In genomic region chr1:126917872-126918271, GRCm38 (mm10) we compare ENCODE assay signal across 15 mouse cellular contexts.
DNase-seq lines count a peak whose midpoint lies in the region; ATAC-seq lines count a peak whose summit lies in the region.
"Had no signal": no experiment of that assay in that cellular context is flagged by ENCODE, and none has a peak within 500 bp of the region (broad histone marks: within the 10 kb centered on the region; RNA-seq: fewer than 3 reads in every experiment).

No protein-coding gene starts in this region.

- H3K9me3 ChIP-seq in hindbrain, embryonic 10.5 days: no peaks in the 10 kb centered on the region
- H3K9me3 ChIP-seq in hindbrain, embryonic 11.5 days (ENCODE audit: control insufficient read depth, low read length): no peaks in the 10 kb centered on the region
- H3K9me3 ChIP-seq in midbrain, embryonic 10.5 days (replicated peaks): no peaks in the 10 kb centered on the region
- H3K9me3 ChIP-seq in midbrain, embryonic 11.5 days (ENCODE audit: control insufficient read depth, low read length): no peaks in the 10 kb centered on the region
- no peaks in the 10 kb centered on the region for H3K9me3 ChIP-seq in hindbrain, embryonic 14.5 days (ENCODE audit: control insufficient read depth, low read length)
- H3K9me3 ChIP-seq in stomach, embryonic 16.5 days (replicated peaks; ENCODE audit: control insufficient read depth, low read length): no peaks in the 10 kb centered on the region
- H3K9me3 ChIP-seq: heart, embryonic 12.5 days; limb, embryonic 12.5 days had no signal

- no peak for DNase-seq in hindbrain, embryonic 10.5 days (ENCODE audit: low spot score)
- DNase-seq in hindbrain, embryonic 11.5 days (ENCODE audit: low spot score): no peak
- DNase-seq in midbrain, embryonic 10.5 days (ENCODE audit: low spot score): no peak
- DNase-seq in midbrain, embryonic 11.5 days (ENCODE audit: low spot score, missing footprints): no peak
- DNase-seq in hindbrain, embryonic 14.5 days (ENCODE audit: low spot score): no peak
- DNase-seq in T-cell, adult 2 months (ENCODE audit: low spot score): no peak
- no peak for DNase-seq in adrenal gland, adult 18-20 months (ENCODE audit: low spot score in 2 of 2)
- DNase-seq: adrenal gland, postnatal 10 days; heart, postnatal 36 days; kidney, adult 11 months; right cerebral cortex, postnatal 4 days; thymus, postnatal 14 days had no signal

- H3K9ac ChIP-seq in hindbrain, embryonic 11.5 days (ENCODE audit: low read depth, low read length): no peak overlapping the region
- H3K9ac ChIP-seq in midbrain, embryonic 11.5 days (ENCODE audit: low read length): no peak overlapping the region
- H3K9ac ChIP-seq in hindbrain, embryonic 14.5 days: no peak overlapping the region
- H3K9ac ChIP-seq in stomach, embryonic 16.5 days (ENCODE audit: low read length): no peak overlapping the region
- H3K9ac ChIP-seq: heart, embryonic 12.5 days; limb, embryonic 12.5 days had no signal

- WGBS in hindbrain, embryonic 10.5 days: 37% methylated on average over 6 of the region's 6 CpGs
- 43% methylated on average over 6 of the region's 6 CpGs for WGBS in hindbrain, embryonic 11.5 days
- 58% methylated on average over 6 of the region's 6 CpGs for WGBS in midbrain, embryonic 10.5 days
- WGBS in midbrain, embryonic 11.5 days: 50% methylated on average over 6 of the region's 6 CpGs
- 27% methylated on average over 6 of the region's 6 CpGs for WGBS in hindbrain, embryonic 14.5 days
- 32% methylated on average over 6 of the region's 6 CpGs for WGBS in stomach, embryonic 16.5 days

- H3K4me3 ChIP-seq in hindbrain, embryonic 10.5 days: no peak overlapping the region
- H3K4me3 ChIP-seq in hindbrain, embryonic 11.5 days (ENCODE audit: low read depth, low read length): no peak overlapping the region
- no peak overlapping the region for H3K4me3 ChIP-seq in midbrain, embryonic 10.5 days
- H3K4me3 ChIP-seq in midbrain, embryonic 11.5 days (ENCODE audit: low read depth, low read length): no peak overlapping the region
- H3K4me3 ChIP-seq in hindbrain, embryonic 14.5 days (replicated peaks; ENCODE audit: low read length): no peak overlapping the region
- no peak overlapping the region for H3K4me3 ChIP-seq in stomach, embryonic 16.5 days (replicated peaks; ENCODE audit: low read length)
- H3K4me3 ChIP-seq: heart, embryonic 12.5 days; limb, embryonic 12.5 days had no signal

- peaks cover 42% of the 10 kb centered on the region for H3K4me1 ChIP-seq in hindbrain, embryonic 10.5 days (replicated peaks)
- H3K4me1 ChIP-seq in hindbrain, embryonic 11.5 days (replicated peaks; ENCODE audit: control insufficient read depth, insufficient read depth, low read length): no peaks in the 10 kb centered on the region
- H3K4me1 ChIP-seq in midbrain, embryonic 10.5 days: peaks cover 41% of the 10 kb centered on the region
- no peaks in the 10 kb centered on the region for H3K4me1 ChIP-seq in midbrain, embryonic 11.5 days (ENCODE audit: control insufficient read depth, insufficient read depth, low read length)
- H3K4me1 ChIP-seq in hindbrain, embryonic 14.5 days (replicated peaks; ENCODE audit: control insufficient read depth, insufficient read depth, low read length): no peaks in the 10 kb centered on the region
- no peaks in the 10 kb centered on the region for H3K4me1 ChIP-seq in stomach, embryonic 16.5 days (ENCODE audit: control insufficient read depth, insufficient read depth, low read length)
- H3K4me1 ChIP-seq: heart, embryonic 12.5 days; limb, embryonic 12.5 days had no signal

- H3K27ac ChIP-seq in hindbrain, embryonic 10.5 days: peak overlapping the region; percentile 67
- H3K27ac ChIP-seq in hindbrain, embryonic 11.5 days (ENCODE audit: low read depth, low read length): no peak overlapping the region
- H3K27ac ChIP-seq in midbrain, embryonic 10.5 days (replicated peaks): peak overlapping the region; percentile 39
- no peak overlapping the region for H3K27ac ChIP-seq in midbrain, embryonic 11.5 days (ENCODE audit: low read depth, low read length)
- H3K27ac ChIP-seq in hindbrain, embryonic 14.5 days: no peak overlapping the region
- peak overlapping the region; percentile 31; the same call in 1 of the 2 replicates for H3K27ac ChIP-seq in stomach, embryonic 16.5 days (ENCODE audit: low read length)
- H3K27ac ChIP-seq: limb, embryonic 12.5 days had no signal

- H3K4me2 ChIP-seq in hindbrain, embryonic 11.5 days (replicated peaks; ENCODE audit: low read depth, low read length): no peak overlapping the region
- no peak overlapping the region for H3K4me2 ChIP-seq in midbrain, embryonic 11.5 days
- H3K4me2 ChIP-seq in hindbrain, embryonic 14.5 days (replicated peaks): no peak overlapping the region
- no peak overlapping the region for H3K4me2 ChIP-seq in stomach, embryonic 16.5 days (ENCODE audit: low read depth, low read length)
- H3K4me2 ChIP-seq: heart, embryonic 12.5 days; limb, embryonic 12.5 days had no signal

- H3K36me3 ChIP-seq in hindbrain, embryonic 10.5 days: no peaks in the 10 kb centered on the region
- no peaks in the 10 kb centered on the region for H3K36me3 ChIP-seq in hindbrain, embryonic 11.5 days (ENCODE audit: control insufficient read depth, insufficient read depth, low read length)
- H3K36me3 ChIP-seq in midbrain, embryonic 10.5 days: no peaks in the 10 kb centered on the region
- H3K36me3 ChIP-seq in midbrain, embryonic 11.5 days (ENCODE audit: control insufficient read depth, insufficient read depth, low read length): no peaks in the 10 kb centered on the region
- H3K36me3 ChIP-seq in hindbrain, embryonic 14.5 days (replicated peaks; ENCODE audit: control insufficient read depth, insufficient read depth): no peaks in the 10 kb centered on the region
- no peaks in the 10 kb centered on the region for H3K36me3 ChIP-seq in stomach, embryonic 16.5 days (ENCODE audit: control insufficient read depth, insufficient read depth, low read length)
- H3K36me3 ChIP-seq: heart, embryonic 12.5 days; limb, embryonic 12.5 days had no signal

- no peaks in the 10 kb centered on the region for H3K27me3 ChIP-seq in hindbrain, embryonic 10.5 days (ENCODE audit: insufficient read depth, poor library complexity, severe bottlenecking)
- no peaks in the 10 kb centered on the region for H3K27me3 ChIP-seq in hindbrain, embryonic 11.5 days (ENCODE audit: control insufficient read depth, insufficient read depth, low read length)
- no peaks in the 10 kb centered on the region for H3K27me3 ChIP-seq in midbrain, embryonic 10.5 days (ENCODE audit: low read depth, poor library complexity, severe bottlenecking)
- H3K27me3 ChIP-seq in midbrain, embryonic 11.5 days (ENCODE audit: control insufficient read depth, insufficient read depth, low read length): no peaks in the 10 kb centered on the region
- H3K27me3 ChIP-seq in hindbrain, embryonic 14.5 days (ENCODE audit: control insufficient read depth, insufficient read depth, low read length): 0 out of 2 replicates have a peak, but pooled peaks cover 3% of the 10 kb centered on the region
- no peaks in the 10 kb centered on the region for H3K27me3 ChIP-seq in stomach, embryonic 16.5 days (ENCODE audit: control insufficient read depth, insufficient read depth, low read length)
- H3K27me3 ChIP-seq: heart, embryonic 12.5 days; limb, embryonic 12.5 days had no signal

- ATAC-seq in hindbrain, embryonic 11.5 days (ENCODE audit: low FRiP score): no peak
- ATAC-seq in midbrain, embryonic 11.5 days (ENCODE audit: low FRiP score): no peak
- ATAC-seq in hindbrain, embryonic 14.5 days (ENCODE audit: low FRiP score): peak; percentile 29; the same call in 1 of the 2 replicates
- peak; percentile 50; the same call in 1 of the 2 replicates for ATAC-seq in stomach, embryonic 16.5 days (ENCODE audit: insufficient read depth, low FRiP score)

Comparison
In these comparisons a context has a peak if more than half of its experiments do, and no peak if none do; other contexts are left out.
1. H3K27ac ChIP-seq: peak in hindbrain, embryonic 10.5 days (single experiment), midbrain, embryonic 10.5 days (single experiment) and stomach, embryonic 16.5 days (single experiment); none in hindbrain, embryonic 11.5 days (single experiment), midbrain, embryonic 11.5 days (single experiment) and hindbrain, embryonic 14.5 days (single experiment).
2. ATAC-seq: peak in hindbrain, embryonic 14.5 days (single experiment) and stomach, embryonic 16.5 days (single experiment); none in hindbrain, embryonic 11.5 days (single experiment) and midbrain, embryonic 11.5 days (single experiment).